Mouse (Mus musculus): ENCODE data around the gene Mpp3. TPM values are rescaled to one million over a fixed set of nuclear protein-coding genes. Genes with fewer than 3 reads are reported as not detected.
A peak's percentile ranks its signal among the peaks of the same experiment; 100 is the strongest.

Gene Mpp3
- polyA plus RNA-seq, 1 experiment = not detected

- Histone ChIP-seq H3K9me3 (ENCODE audit: control insufficient read depth, low read length) (peaks cover 2% of the 10 kb centered on the region), H3K4me3 (replicated peaks) (no peak overlapping the region), H3K36me3 (ENCODE audit: control insufficient read depth) (no peaks in the 10 kb centered on the region), H3K4me1 (ENCODE audit: control insufficient read depth) (peaks cover 2% of the 10 kb centered on the region; the same call in 1 of the 2 replicates), H3K27me3 (ENCODE audit: control insufficient read depth) (peaks cover 2% of the 10 kb centered on the region; the same call in 1 of the 2 replicates)
- TF ChIP-seq TAL1 (IDR thresholded peaks at IDR 0.05; ENCODE audit: low read length) (no peak), GATA1 (IDR thresholded peaks at IDR 0.05; ENCODE audit: low read length) (no peak)
Observed at GRCm38 (mm10) chr11:102008954-102009637, 19.2 kb downstream of the Mpp3 start.

- H3K36me3 ChIP-seq (ENCODE audit: control insufficient read depth) = no peaks in the 10 kb centered on the region
- TF ChIP-seq GATA1 (IDR thresholded peaks at IDR 0.05; ENCODE audit: low read length) = no peak
- TF ChIP-seq TAL1 (IDR thresholded peaks at IDR 0.05; ENCODE audit: low read length) = no peak
- H3K27me3 ChIP-seq (ENCODE audit: control insufficient read depth) = peaks cover 2% of the 10 kb centered on the region; the same call in 1 of the 2 replicates
- H3K4me3 ChIP-seq (replicated peaks) = no peak overlapping the region
- H3K4me1 ChIP-seq (ENCODE audit: control insufficient read depth) = peaks cover 2% of the 10 kb centered on the region; the same call in 1 of the 2 replicates
- H3K9me3 ChIP-seq (ENCODE audit: control insufficient read depth, low read length) = peaks cover 2% of the 10 kb centered on the region
Observed at GRCm38 (mm10) chr11:102008372-102008771, 19.9 kb downstream of the Mpp3 start.

DNA sequence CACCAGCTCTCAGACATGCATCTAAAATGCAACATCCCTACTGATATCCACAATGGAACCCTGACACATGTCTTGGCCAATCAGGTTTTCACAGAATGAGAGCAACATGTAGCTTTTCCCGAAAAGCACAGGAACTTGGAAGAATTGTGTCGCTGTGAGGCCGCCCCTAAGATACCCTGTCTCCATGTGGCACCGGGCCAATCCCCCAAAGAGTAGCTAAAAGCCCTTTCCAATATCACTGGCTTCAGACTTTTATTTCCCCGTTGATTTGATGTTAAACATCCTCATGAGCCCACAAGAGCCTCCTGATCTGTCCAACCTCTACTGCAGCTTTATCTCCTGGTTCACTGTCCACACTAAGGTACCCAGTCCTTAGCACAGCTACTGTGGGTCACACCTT lies 21.6 kb downstream of the Mpp3 start:
- no peaks in the 10 kb centered on the region for H3K36me3 ChIP-seq (ENCODE audit: control insufficient read depth)
- no peaks in the 10 kb centered on the region; the same call in 1 of the 2 replicates for H3K27me3 ChIP-seq (ENCODE audit: control insufficient read depth)
- no peak overlapping the region for H3K4me3 ChIP-seq (replicated peaks)
- peaks cover 2% of the 10 kb centered on the region for H3K9me3 ChIP-seq (ENCODE audit: control insufficient read depth, low read length)
- H3K4me1 ChIP-seq (ENCODE audit: control insufficient read depth) = peaks cover 2% of the 10 kb centered on the region; the same call in 1 of the 2 replicates
- no peak for TF ChIP-seq GATA1 (IDR thresholded peaks at IDR 0.05; ENCODE audit: low read length)
- no peak for TF ChIP-seq TAL1 (IDR thresholded peaks at IDR 0.05; ENCODE audit: low read length)

- no peak overlapping the region for H3K4me3 ChIP-seq (replicated peaks)
- peaks cover 2% of the 10 kb centered on the region; the same call in 1 of the 2 replicates for H3K4me1 ChIP-seq (ENCODE audit: control insufficient read depth)
- H3K9me3 ChIP-seq (ENCODE audit: control insufficient read depth, low read length) = peaks cover 2% of the 10 kb centered on the region
- TF ChIP-seq TAL1 (IDR thresholded peaks at IDR 0.05; ENCODE audit: low read length) (no peak), GATA1 (IDR thresholded peaks at IDR 0.05; ENCODE audit: low read length) (no peak)
- no peaks in the 10 kb centered on the region; the same call in 1 of the 2 replicates for H3K27me3 ChIP-seq (ENCODE audit: control insufficient read depth)
- H3K36me3 ChIP-seq (ENCODE audit: control insufficient read depth) = no peaks in the 10 kb centered on the region
Observed at GRCm38 (mm10) chr11:102006271-102006670, 22.0 kb downstream of the Mpp3 start.

DNA sequence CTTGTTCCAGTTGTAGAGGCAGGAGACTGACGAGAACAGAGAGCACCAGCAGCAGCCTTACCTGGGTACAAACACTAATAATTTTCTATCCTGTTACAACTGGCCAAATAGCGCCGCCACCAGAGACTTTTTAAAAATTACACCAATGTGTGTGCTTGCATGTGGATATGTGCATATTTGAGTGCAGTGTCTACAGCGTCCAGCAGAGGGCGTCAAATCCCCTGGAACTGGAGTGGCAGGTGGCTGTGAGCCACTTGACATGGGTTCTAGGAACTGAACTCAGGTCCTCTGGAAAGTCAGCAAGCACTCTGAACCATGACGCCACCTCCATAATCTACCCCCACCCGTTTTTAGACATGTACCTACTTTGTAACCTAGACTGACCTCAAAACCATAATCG lies 24.0 kb downstream of the Mpp3 start:
- no peak overlapping the region for H3K4me3 ChIP-seq (replicated peaks)
- TF ChIP-seq GATA1 (IDR thresholded peaks at IDR 0.05; ENCODE audit: low read length) (no peak), TAL1 (IDR thresholded peaks at IDR 0.05; ENCODE audit: low read length) (no peak)
- H3K4me1 ChIP-seq (ENCODE audit: control insufficient read depth) = peaks cover 2% of the 10 kb centered on the region; the same call in 1 of the 2 replicates
- no peaks in the 10 kb centered on the region; the same call in 1 of the 2 replicates for H3K27me3 ChIP-seq (ENCODE audit: control insufficient read depth)
- peaks cover 2% of the 10 kb centered on the region for H3K9me3 ChIP-seq (ENCODE audit: control insufficient read depth, low read length)
- H3K36me3 ChIP-seq (ENCODE audit: control insufficient read depth) = no peaks in the 10 kb centered on the region

DNA sequence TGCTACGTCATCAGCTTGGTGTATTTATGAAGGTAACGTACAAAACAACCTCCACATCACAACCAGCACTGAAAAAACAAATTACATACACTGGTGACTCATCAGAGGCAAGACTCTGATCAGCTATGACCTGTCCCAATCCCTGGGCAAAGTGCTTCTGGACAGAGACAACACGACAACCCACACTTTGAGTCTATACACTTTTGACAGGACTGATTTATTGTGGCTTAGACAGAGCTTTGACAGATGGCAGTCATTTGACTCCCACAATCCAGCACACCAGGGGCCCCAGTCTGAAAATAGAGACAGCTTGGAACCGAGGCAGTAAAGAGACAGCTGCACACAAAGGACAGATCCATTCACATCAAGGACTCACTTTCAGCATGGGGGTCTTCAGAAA lies 28.8 kb downstream of the Mpp3 start:
- TF ChIP-seq TAL1 (IDR thresholded peaks at IDR 0.05; ENCODE audit: low read length) (no peak), GATA1 (IDR thresholded peaks at IDR 0.05; ENCODE audit: low read length) (no peak)
- no peak overlapping the region for H3K4me3 ChIP-seq (replicated peaks)
- peaks cover 21% of the 10 kb centered on the region for H3K4me1 ChIP-seq (ENCODE audit: control insufficient read depth)

GRCm38 (mm10) chr11:101998258-101998657 lies 30.0 kb downstream of the Mpp3 start:
- no peaks in the 10 kb centered on the region for H3K36me3 ChIP-seq (ENCODE audit: control insufficient read depth)
- no peak overlapping the region for H3K4me3 ChIP-seq (replicated peaks)
- TF ChIP-seq GATA1 (IDR thresholded peaks at IDR 0.05; ENCODE audit: low read length) = no peak
- TF ChIP-seq TAL1 (IDR thresholded peaks at IDR 0.05; ENCODE audit: low read length) = no peak
- H3K27me3 ChIP-seq (ENCODE audit: control insufficient read depth) = no peaks in the 10 kb centered on the region
- H3K9me3 ChIP-seq (ENCODE audit: control insufficient read depth, low read length) = no peaks in the 10 kb centered on the region
- H3K4me1 ChIP-seq (ENCODE audit: control insufficient read depth) = peaks cover 32% of the 10 kb centered on the region

More for the DNA sequence above, 28.8 kb downstream of the Mpp3 start:
- Histone ChIP-seq H3K9me3 (ENCODE audit: control insufficient read depth, low read length) (peaks cover 2% of the 10 kb centered on the region), H3K36me3 (ENCODE audit: control insufficient read depth) (no peaks in the 10 kb centered on the region), H3K27me3 (ENCODE audit: control insufficient read depth) (no peaks in the 10 kb centered on the region)

DNA sequence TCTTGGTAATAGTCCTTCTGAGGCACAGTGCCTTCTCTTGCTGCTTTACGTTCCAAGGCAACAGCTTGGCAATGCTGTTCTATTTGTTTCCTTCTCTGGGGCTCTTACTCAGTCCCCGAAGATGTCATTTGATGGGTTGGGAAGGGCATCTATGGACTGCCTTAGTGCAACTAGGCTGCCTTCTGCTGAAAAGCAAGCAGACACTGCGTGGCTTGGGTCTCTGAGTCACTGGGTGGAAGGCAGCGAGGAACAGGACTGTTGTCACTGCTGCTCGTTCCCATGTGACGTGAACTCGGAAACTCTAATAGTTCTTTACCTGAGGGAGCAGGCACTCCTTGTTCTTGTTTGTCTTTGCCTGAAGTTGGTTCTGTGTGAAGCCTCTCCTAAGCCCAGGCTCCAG lies 32.3 kb downstream of the Mpp3 start:
- no peaks in the 10 kb centered on the region for H3K36me3 ChIP-seq (ENCODE audit: control insufficient read depth)

DNA sequence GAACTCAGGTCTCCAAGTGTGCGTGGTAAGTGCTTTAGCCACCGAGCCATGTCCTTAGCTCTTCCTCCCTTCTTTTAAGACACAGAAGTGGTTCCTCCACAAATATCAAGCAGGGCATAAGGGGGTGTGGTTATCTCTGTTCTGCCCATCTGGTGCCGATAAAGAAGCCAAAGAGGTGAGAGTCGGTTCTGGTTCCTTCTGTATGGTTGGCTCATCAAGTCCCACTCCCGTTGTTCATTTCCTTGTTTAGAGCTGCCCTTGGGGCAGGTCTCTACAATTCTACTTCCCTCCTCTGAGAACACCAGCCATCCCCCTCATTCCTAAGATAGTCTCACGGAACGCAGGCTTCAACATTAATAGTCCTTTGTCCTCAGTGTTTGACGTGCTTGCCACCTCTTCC lies 34.2 kb downstream of the Mpp3 start:
- Histone ChIP-seq H3K4me1 (ENCODE audit: control insufficient read depth) (peaks cover 43% of the 10 kb centered on the region), H3K36me3 (ENCODE audit: control insufficient read depth) (no peaks in the 10 kb centered on the region), H3K4me3 (replicated peaks) (peak overlapping the region; percentile 42), H3K27me3 (ENCODE audit: control insufficient read depth) (no peaks in the 10 kb centered on the region; the same call in 1 of the 2 replicates), H3K9me3 (ENCODE audit: control insufficient read depth, low read length) (no peaks in the 10 kb centered on the region)
- TF ChIP-seq TAL1 (IDR thresholded peaks at IDR 0.05; ENCODE audit: low read length) (peak; percentile 59; the same call in 2 of the 3 replicates), GATA1 (IDR thresholded peaks at IDR 0.05; ENCODE audit: low read length) (peak; percentile 50; the same call in 1 of the 2 replicates)

More for the DNA sequence above, 32.3 kb downstream of the Mpp3 start:
- Histone ChIP-seq H3K4me1 (ENCODE audit: control insufficient read depth) (peaks cover 43% of the 10 kb centered on the region), H3K27me3 (ENCODE audit: control insufficient read depth) (no peaks in the 10 kb centered on the region), H3K9me3 (ENCODE audit: control insufficient read depth, low read length) (no peaks in the 10 kb centered on the region), H3K4me3 (replicated peaks) (no peak overlapping the region)
- TF ChIP-seq GATA1 (IDR thresholded peaks at IDR 0.05; ENCODE audit: low read length) = no peak
- TF ChIP-seq TAL1 (IDR thresholded peaks at IDR 0.05; ENCODE audit: low read length) = no peak

Measured in erythroblast, embryonic 14.5 days (primary cell).